12 mouse cellular contexts compared by ENCODE assay signal in genomic region chr15:94659112-94659437, GRCm38 (mm10). TPM values are rescaled to one million over a fixed set of nuclear protein-coding genes. Genes with fewer than 3 reads are reported as not detected.
A peak's percentile ranks its signal among the peaks of the same experiment; 100 is the strongest.
DNase-seq lines count a peak whose midpoint lies in the region; ATAC-seq lines count a peak whose summit lies in the region.
"Had no signal": no experiment of that assay in that cellular context is flagged by ENCODE, and none has a peak within 500 bp of the region (broad histone marks: within the 10 kb centered on the region; RNA-seq: fewer than 3 reads in every experiment).

No protein-coding gene starts in this region.

- peak; percentile 39 for DNase-seq in layer of hippocampus, adult 11-12 months (ENCODE audit: low spot score)
- DNase-seq in layer of hippocampus, postnatal 25 days (ENCODE audit: extremely low spot score in 1 of 2, low spot score in 1 of 2): no peak
- DNase-seq in embryonic facial prominence, embryonic 14.5 days (ENCODE audit: low spot score): peak; percentile 63
- DNase-seq in thymus, postnatal 36 days: no peak
- DNase-seq in right cerebral cortex, postnatal 36 days (ENCODE audit: low spot score in 2 of 2): no peak
- no peak for DNase-seq in liver, embryonic 11.5 days (ENCODE audit: low spot score)

- no peaks in the 10 kb centered on the region for H3K27me3 ChIP-seq in embryonic facial prominence, embryonic 14.5 days (replicated peaks; ENCODE audit: control insufficient read depth, insufficient read depth, low read length)
- no peaks in the 10 kb centered on the region for H3K27me3 ChIP-seq in hindbrain, embryonic 16.5 days (replicated peaks; ENCODE audit: control insufficient read depth, insufficient read depth, low read length)
- no peaks in the 10 kb centered on the region for H3K27me3 ChIP-seq in neural tube, embryonic 14.5 days (ENCODE audit: control insufficient read depth, insufficient read depth, low read length)
- H3K27me3 ChIP-seq in liver, embryonic 11.5 days (replicated peaks; ENCODE audit: control insufficient read depth, insufficient read depth, low read length): no peaks in the 10 kb centered on the region
- H3K27me3 ChIP-seq: CH12.LX had no signal

- no peak overlapping the region for H3K9ac ChIP-seq in embryonic facial prominence, embryonic 14.5 days (ENCODE audit: low read depth, low read length)
- no peak overlapping the region for H3K9ac ChIP-seq in hindbrain, embryonic 16.5 days (ENCODE audit: low read depth, low read length)
- no peak overlapping the region for H3K9ac ChIP-seq in neural tube, embryonic 14.5 days (replicated peaks; ENCODE audit: low read depth, low read length)
- no peak overlapping the region for H3K9ac ChIP-seq in liver, embryonic 11.5 days (ENCODE audit: low read depth, low read length)

- H3K27ac ChIP-seq in embryonic facial prominence, embryonic 14.5 days (replicated peaks; ENCODE audit: low read depth, low read length): peak overlapping the region; percentile 72
- no peak overlapping the region for H3K27ac ChIP-seq in hindbrain, embryonic 16.5 days (ENCODE audit: low read depth, low read length)
- no peak overlapping the region for H3K27ac ChIP-seq in neural tube, embryonic 14.5 days (ENCODE audit: low read depth, low read length)
- no peak overlapping the region for H3K27ac ChIP-seq in liver, embryonic 11.5 days (ENCODE audit: low read depth, low read length)

- peak; percentile 35; the same call in 1 of the 2 replicates for ATAC-seq in embryonic facial prominence, embryonic 14.5 days (ENCODE audit: low read depth)
- peak; percentile 74 for ATAC-seq in hindbrain, embryonic 16.5 days
- ATAC-seq in neural tube, embryonic 14.5 days (ENCODE audit: low read depth): peak; percentile 61; the same call in 1 of the 2 replicates
- ATAC-seq in liver, embryonic 11.5 days (replicated peaks; ENCODE audit: low FRiP score): no peak
- ATAC-seq: lung, postnatal 0 days had no signal

- H3K4me2 ChIP-seq in embryonic facial prominence, embryonic 14.5 days (ENCODE audit: low read depth, low read length): no peak overlapping the region
- H3K4me2 ChIP-seq in hindbrain, embryonic 16.5 days (ENCODE audit: low read length): no peak overlapping the region
- H3K4me2 ChIP-seq in neural tube, embryonic 14.5 days (ENCODE audit: low read depth, low read length): no peak overlapping the region
- H3K4me2 ChIP-seq in liver, embryonic 11.5 days: no peak overlapping the region

- H3K36me3 ChIP-seq in embryonic facial prominence, embryonic 14.5 days (ENCODE audit: control insufficient read depth, insufficient read depth, low read length): no peaks in the 10 kb centered on the region
- H3K36me3 ChIP-seq in hindbrain, embryonic 16.5 days (ENCODE audit: control insufficient read depth, insufficient read depth, low read length): no peaks in the 10 kb centered on the region
- H3K36me3 ChIP-seq in neural tube, embryonic 14.5 days (ENCODE audit: control insufficient read depth, insufficient read depth, low read length): no peaks in the 10 kb centered on the region
- H3K36me3 ChIP-seq in liver, embryonic 11.5 days (ENCODE audit: control insufficient read depth, insufficient read depth, low read length): no peaks in the 10 kb centered on the region

- no peak overlapping the region for H3K4me3 ChIP-seq in embryonic facial prominence, embryonic 14.5 days (ENCODE audit: low read depth, low read length)
- H3K4me3 ChIP-seq in hindbrain, embryonic 16.5 days (ENCODE audit: low read length): no peak overlapping the region
- H3K4me3 ChIP-seq in neural tube, embryonic 14.5 days (ENCODE audit: low read depth, low read length): no peak overlapping the region
- H3K4me3 ChIP-seq in liver, embryonic 11.5 days (ENCODE audit: low read depth, low read length): no peak overlapping the region

- no peaks in the 10 kb centered on the region for H3K9me3 ChIP-seq in embryonic facial prominence, embryonic 14.5 days (ENCODE audit: control insufficient read depth, low read length)
- no peaks in the 10 kb centered on the region for H3K9me3 ChIP-seq in hindbrain, embryonic 16.5 days (ENCODE audit: control insufficient read depth, low read length)
- no peaks in the 10 kb centered on the region for H3K9me3 ChIP-seq in neural tube, embryonic 14.5 days (ENCODE audit: control insufficient read depth, low read length)
- H3K9me3 ChIP-seq in liver, embryonic 11.5 days (ENCODE audit: control insufficient read depth, low read length): no peaks in the 10 kb centered on the region

- peaks cover 20% of the 10 kb centered on the region; the same call in 1 of the 2 replicates for H3K4me1 ChIP-seq in embryonic facial prominence, embryonic 14.5 days (ENCODE audit: control insufficient read depth, insufficient read depth, low read length)
- no peaks in the 10 kb centered on the region; the same call in none of the 2 replicates for H3K4me1 ChIP-seq in hindbrain, embryonic 16.5 days (ENCODE audit: control insufficient read depth, insufficient read depth, low read depth, low read length)
- no peaks in the 10 kb centered on the region for H3K4me1 ChIP-seq in neural tube, embryonic 14.5 days (ENCODE audit: control insufficient read depth, insufficient read depth, low read length)
- H3K4me1 ChIP-seq in liver, embryonic 11.5 days (replicated peaks; ENCODE audit: control insufficient read depth, insufficient read depth, low read length): no peaks in the 10 kb centered on the region

- WGBS in embryonic facial prominence, embryonic 14.5 days: 36% methylated on average over 6 of the region's 6 CpGs
- WGBS in hindbrain, embryonic 16.5 days: 25% methylated on average over 6 of the region's 6 CpGs
- 20% methylated on average over 6 of the region's 6 CpGs for WGBS in neural tube, embryonic 14.5 days
- WGBS in liver, embryonic 11.5 days: 54% methylated on average over 6 of the region's 6 CpGs

RNA-seq across cellular contexts. Expression of gene Tmem117, which starts 30.0 kb away (rescaled TPM):
- total RNA-seq in layer of hippocampus, postnatal 25 days (2021): 1 to 10 TPM; 8.2 to 8.5 TPM
- 9.6 and 11.1 TPM in 2 replicates for polyA plus RNA-seq in embryonic facial prominence, embryonic 14.5 days (2014; fragmentation: Nextera tagmentation; extraction: Ambion mirVana)
- 13.9 and 16.2 TPM in 2 replicates for polyA plus RNA-seq in hindbrain, embryonic 16.5 days (2015; fragmentation: Nextera tagmentation; extraction: Ambion mirVana)
- polyA plus RNA-seq in neural tube, embryonic 14.5 days (2014; fragmentation: Nextera tagmentation; extraction: Ambion mirVana): 17.3 and 19.5 TPM in 2 replicates
- polyA plus RNA-seq in liver, embryonic 11.5 days (2014; fragmentation: Nextera tagmentation; extraction: Ambion mirVana): 0.18 TPM in 1 of 2 replicates, not detected in the other
- total RNA-seq: CH12.LX; neutrophil, adult 5-6 weeks had no signal
- polyA plus RNA-seq: spleen, adult 2 months had no signal

Comparison
In these comparisons a context has a peak if more than half of its experiments do, and no peak if none do; other contexts are left out.
1. DNase-seq: peak in layer of hippocampus, adult 11-12 months (single experiment) and embryonic facial prominence, embryonic 14.5 days (single experiment); none in layer of hippocampus, postnatal 25 days (0 of 2), thymus, postnatal 36 days (0 of 2), right cerebral cortex, postnatal 36 days (0 of 2) and liver, embryonic 11.5 days (single experiment).